Mouse (Mus musculus) embryonic facial prominence, embryonic 12.5 days (tissue): ENCODE results near the gene Hfe. TPM values are rescaled to one million over a fixed set of nuclear protein-coding genes. Genes with fewer than 3 reads are reported as not detected.
"Not testable (repeated sequence)": the region's sequence is repeated elsewhere in the genome, so short reads cannot be mapped to it uniquely, and the experiment has no call there.

Experiments
- ATAC-seq: fragments of 200-750 bp; cut with Nextera tagmentation; 2 replicates; pipeline ENCODE4 v1.8.0; 2017; ENCODE audit not compliant: insufficient number of reproducible peaks, insufficient read depth, low FRiP score, low TSS enrichment
- H3K27ac ChIP-seq: fragments of 300-500 bp; sonication (generic); 2 replicates; pipeline ENCODE4 v1.5.1; 2016; ENCODE audit warnings: mild to moderate bottlenecking
- H3K27me3 ChIP-seq: fragments of 300-500 bp; sonication (generic); 2 replicates; pipeline ENCODE4 v1.6.1; 2016; ENCODE audit warnings: mild to moderate bottlenecking, moderate library complexity
- H3K36me3 ChIP-seq: fragments of 300-500 bp; sonication (generic); 2 replicates; pipeline ENCODE4 v1.6.1; 2016; ENCODE audit warnings: mild to moderate bottlenecking
- H3K4me1 ChIP-seq: fragments of 300-500 bp; sonication (generic); 2 replicates; pipeline ENCODE4 v1.6.1; 2016
- H3K4me2 ChIP-seq: fragments of 300-500 bp; sonication (generic); replicated peaks from 2 replicates; pipeline ENCODE4 v1.6.1; 2016; ENCODE audit warnings: mild to moderate bottlenecking, moderate library complexity
- H3K4me3 ChIP-seq: fragments of 300-500 bp; sonication (generic); 2 replicates; pipeline ENCODE4 v1.5.1; 2016; ENCODE audit warnings: mild to moderate bottlenecking
- H3K9ac ChIP-seq: fragments of 300-500 bp; sonication (generic); 2 replicates; pipeline ENCODE4 v1.6.1; 2016; ENCODE audit warnings: mild to moderate bottlenecking, moderate library complexity
- H3K9me3 ChIP-seq: fragments of 300-500 bp; sonication (generic); 2 replicates; pipeline ENCODE4 v1.6.1; 2016; ENCODE audit warnings: mild to moderate bottlenecking, moderate library complexity
- WGBS: fragments of 180-500 bp; shearing (Covaris S2); methylation state at CpG from one replicate; pipeline ENCODE4 v1.1.7; 2016; 5-methylcytosine and 5-hydroxymethylcytosine counted together
- polyA plus RNA-seq: library from polyadenylated mRNA; unstranded; fragments of >200 nt; fragmentation: Nextera tagmentation; extraction: Ambion mirVana; gene quantifications from 2 replicates; pipeline ENCODE4 v1.2.1, GENCODE M21; 2016

Gene Hfe
- polyA plus RNA-seq, 1 experiment from 2014 or later = 3.5 TPM

GRCm38 (mm10) chr13:23689459-23689858 is 21.2 kb downstream of the Hfe start:
- 63% methylated on average over 2 of the region's 2 CpGs for WGBS
- Histone ChIP-seq H3K4me1 (0 out of 2 replicates have a peak, but pooled peaks cover 5% of the 10 kb centered on the region), H3K9ac (no peak overlapping the region), H3K4me3 (no peak overlapping the region), H3K27me3 (no peaks in the 10 kb centered on the region), H3K9me3 (no peaks in the 10 kb centered on the region), H3K27ac (no peak overlapping the region), H3K4me2 (no peak overlapping the region), H3K36me3 (no peaks in the 10 kb centered on the region)
- ATAC-seq = no peak

- 90% methylated on average over 2 of the region's 2 CpGs for WGBS
- no peak overlapping the region for H3K27ac ChIP-seq
These were observed 21.7 kb downstream of the Hfe start for GRCm38 (mm10) chr13:23688956-23689355.

DNA sequence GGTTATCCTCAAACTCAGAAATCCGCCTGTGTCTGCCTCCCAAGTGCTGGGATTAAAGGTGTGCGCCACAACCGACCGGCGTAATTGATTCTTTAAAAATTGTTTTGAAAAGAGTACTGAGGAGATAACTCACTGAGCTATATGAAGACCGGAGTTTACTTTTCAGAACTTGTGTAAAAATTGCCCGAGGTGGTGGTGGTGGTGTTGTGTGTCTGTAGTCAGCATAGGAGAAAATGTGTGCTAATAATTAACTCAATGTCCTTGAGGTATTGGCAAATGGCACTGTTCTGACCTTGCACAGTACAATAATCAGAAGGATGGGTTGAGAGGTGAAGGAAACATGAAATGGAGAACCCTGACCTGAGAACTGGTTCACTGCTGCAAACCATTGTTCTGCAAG is 22.7 kb downstream of the Hfe start:
- H3K4me1 ChIP-seq = peaks cover 7% of the 10 kb centered on the region; the same call in 1 of the 2 replicates
- H3K36me3 ChIP-seq = no peaks in the 10 kb centered on the region
- no peak for ATAC-seq
- no peak overlapping the region for H3K27ac ChIP-seq
- H3K27me3 ChIP-seq = no peaks in the 10 kb centered on the region
- no peak overlapping the region for H3K4me2 ChIP-seq
- no peak overlapping the region for H3K9ac ChIP-seq
- 90% methylated on average over 7 of the region's 7 CpGs for WGBS
- no peak overlapping the region for H3K4me3 ChIP-seq
- no peaks in the 10 kb centered on the region for H3K9me3 ChIP-seq

More at GRCm38 (mm10) chr13:23688956-23689355, 21.7 kb downstream of the Hfe start:
- no peak overlapping the region for H3K4me3 ChIP-seq
- H3K9ac ChIP-seq = no peak overlapping the region
- no peaks in the 10 kb centered on the region for H3K36me3 ChIP-seq
- H3K9me3 ChIP-seq = no peaks in the 10 kb centered on the region
- 0 out of 2 replicates have a peak, but pooled peaks cover 5% of the 10 kb centered on the region for H3K4me1 ChIP-seq
- no peak for ATAC-seq
- no peak overlapping the region for H3K4me2 ChIP-seq
- H3K27me3 ChIP-seq = no peaks in the 10 kb centered on the region

GRCm38 (mm10) chr13:23687181-23687580 is 23.5 kb downstream of the Hfe start:
- Histone ChIP-seq H3K9me3 (no peaks in the 10 kb centered on the region), H3K4me3 (no peak overlapping the region), H3K9ac (no peak overlapping the region), H3K27ac (no peak overlapping the region), H3K4me1 (peaks cover 10% of the 10 kb centered on the region; the same call in 1 of the 2 replicates), H3K36me3 (no peaks in the 10 kb centered on the region), H3K27me3 (no peaks in the 10 kb centered on the region), H3K4me2 (no peak overlapping the region)
- no peak for ATAC-seq
- 82% methylated on average over 4 of the region's 4 CpGs for WGBS

DNA sequence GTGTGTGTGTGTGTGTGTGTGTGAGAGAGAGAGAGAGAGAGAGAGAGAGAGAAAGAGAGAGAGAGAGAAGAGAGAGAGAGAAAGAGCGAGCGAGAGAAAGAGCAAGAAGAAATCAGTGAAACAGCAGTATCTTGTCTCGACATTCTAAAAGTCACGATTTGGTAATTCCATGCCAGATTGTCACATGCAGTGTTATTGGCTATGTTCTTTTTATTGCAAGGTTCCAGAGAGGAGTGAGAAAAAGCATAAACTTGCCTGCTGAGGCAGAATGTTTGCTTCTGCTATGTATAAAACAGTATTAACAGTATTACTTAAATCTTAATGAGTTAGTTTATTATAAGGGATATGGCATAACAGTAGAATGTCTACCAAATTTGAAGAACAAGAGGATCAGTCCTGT is 24.7 kb downstream of the Hfe start:
- H3K4me3 ChIP-seq = peak overlapping the region; percentile 47

GRCm38 (mm10) chr13:23685121-23685861 is 25.4 kb downstream of the Hfe start:
- Histone ChIP-seq H3K36me3 (no peaks in the 10 kb centered on the region), H3K4me1 (peaks cover 10% of the 10 kb centered on the region; the same call in 1 of the 2 replicates), H3K4me3 (peak overlapping the region; percentile 47), H3K27me3 (no peaks in the 10 kb centered on the region), H3K9me3 (no peaks in the 10 kb centered on the region), H3K27ac (peak overlapping the region; percentile 98), H3K9ac (peak overlapping the region; percentile 66), H3K4me2 (peak overlapping the region; percentile 65)
- no peak for ATAC-seq
- 11% methylated on average over 15 of the region's 15 CpGs for WGBS

More for the DNA sequence above, 24.7 kb downstream of the Hfe start:
- Histone ChIP-seq H3K27me3 (no peaks in the 10 kb centered on the region), H3K9ac (peak overlapping the region; percentile 66), H3K9me3 (no peaks in the 10 kb centered on the region), H3K4me2 (peak overlapping the region; percentile 65), H3K27ac (peak overlapping the region; percentile 98), H3K36me3 (no peaks in the 10 kb centered on the region), H3K4me1 (peaks cover 10% of the 10 kb centered on the region; the same call in 1 of the 2 replicates)
- 48% methylated on average over 4 of the region's 4 CpGs for WGBS
- no peak for ATAC-seq

DNA sequence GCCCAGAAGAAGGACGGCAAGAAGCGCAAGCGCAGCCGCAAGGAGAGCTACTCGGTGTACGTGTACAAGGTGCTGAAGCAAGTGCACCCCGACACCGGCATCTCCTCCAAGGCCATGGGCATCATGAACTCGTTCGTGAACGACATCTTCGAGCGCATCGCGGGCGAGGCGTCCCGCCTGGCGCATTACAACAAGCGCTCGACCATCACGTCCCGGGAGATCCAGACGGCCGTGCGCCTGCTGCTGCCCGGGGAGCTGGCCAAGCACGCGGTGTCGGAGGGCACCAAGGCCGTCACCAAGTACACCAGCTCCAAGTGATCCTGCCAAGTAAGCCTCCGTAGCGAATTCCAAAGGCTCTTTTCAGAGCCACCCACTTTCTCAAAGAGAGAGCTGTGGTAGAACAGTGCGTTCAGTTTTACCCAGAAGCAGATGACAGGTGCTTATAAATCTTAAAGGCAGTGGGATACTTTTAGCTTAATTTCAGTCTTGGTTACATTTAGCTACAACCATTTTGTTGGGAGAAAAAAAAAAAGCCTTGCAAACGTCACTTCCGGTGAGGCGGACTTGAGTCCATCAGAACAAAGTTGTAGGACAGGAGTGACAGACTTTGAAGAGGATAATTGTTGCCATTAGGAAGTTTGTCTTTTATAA is 26.2 kb downstream of the Hfe start:
- Histone ChIP-seq H3K27ac (peak overlapping the region; percentile 98), H3K4me3 (peak overlapping the region; percentile 47), H3K4me2 (peak overlapping the region; percentile 65), H3K9ac (peak overlapping the region; percentile 66)
- H3K27me3 ChIP-seq, H3K36me3 ChIP-seq, H3K9me3 ChIP-seq, H3K4me1 ChIP-seq: not testable (repeated sequence)
- peak; percentile 5; the same call in 1 of the 2 replicates for ATAC-seq
- WGBS = under 1% methylated on average over 25 of the region's 37 CpGs

GRCm38 (mm10) chr13:23683755-23684281 is 26.8 kb downstream of the Hfe start, which contains the start of the genes Hist1h2ac and Hist1h2bc:
Hist1h2ac (minus strand) TSS chr13:23683948.
Hist1h2bc (plus strand) TSS chr13:23684199.
- peak within 1 kb of the TSS; percentile 47 for H3K4me3 ChIP-seq
- peak within 1 kb of the TSS; percentile 98 for H3K27ac ChIP-seq
- H3K36me3 ChIP-seq = no peaks in the 10 kb centered on the region
- H3K4me1 ChIP-seq = peaks cover 10% of the 10 kb centered on the region; the same call in 1 of the 2 replicates
- ATAC-seq = peak; percentile 99
- peak within 1 kb of the TSS; percentile 66 for H3K9ac ChIP-seq
- peak within 1 kb of the TSS; percentile 65 for H3K4me2 ChIP-seq
- no peaks in the 10 kb centered on the region for H3K27me3 ChIP-seq
- no peaks in the 10 kb centered on the region for H3K9me3 ChIP-seq
- under 1% methylated on average over 31 of the region's 32 CpGs for WGBS

DNA sequence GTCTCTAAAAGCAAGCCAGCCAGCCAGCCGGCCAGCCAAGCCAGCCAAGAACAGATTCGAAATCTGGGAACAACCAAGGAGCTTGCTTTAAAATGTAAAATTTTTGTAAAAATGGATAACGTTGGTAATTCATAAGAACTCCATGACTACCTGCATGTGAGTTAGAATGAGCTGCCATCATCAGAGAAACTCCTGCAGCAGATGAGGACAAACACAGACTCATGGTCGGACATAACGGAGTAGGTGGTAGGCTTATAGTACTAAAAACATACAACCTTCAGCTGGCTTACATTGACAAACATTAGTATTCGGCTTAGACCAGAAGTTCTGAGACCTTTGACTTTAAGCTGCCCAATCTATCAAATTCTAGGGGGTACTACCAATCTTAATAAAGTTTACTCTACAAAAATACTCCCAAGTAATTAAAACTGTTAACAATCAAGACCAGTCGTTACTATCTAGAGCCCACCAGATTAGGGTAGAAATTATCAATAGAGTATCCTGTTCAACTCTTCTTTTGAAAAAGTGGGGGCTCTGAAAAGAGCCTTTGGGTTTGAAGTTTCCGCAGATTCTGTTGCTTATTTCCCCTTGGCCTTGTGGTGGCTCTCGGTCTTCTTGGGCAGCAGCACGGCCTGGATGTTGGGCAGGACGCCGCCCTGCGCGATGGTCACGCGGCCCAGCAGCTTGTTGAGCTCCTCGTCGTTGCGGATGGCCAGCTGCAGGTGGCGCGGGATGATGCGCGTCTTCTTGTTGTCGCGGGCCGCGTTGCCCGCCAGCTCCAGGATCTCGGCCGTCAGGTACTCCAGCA is 27.5 kb downstream of the Hfe start:
- peak; percentile 3; the same call in 1 of the 2 replicates for ATAC-seq
- WGBS = 8% methylated on average over 16 of the region's 30 CpGs
- not testable (repeated sequence) for H3K36me3 ChIP-seq

DNA sequence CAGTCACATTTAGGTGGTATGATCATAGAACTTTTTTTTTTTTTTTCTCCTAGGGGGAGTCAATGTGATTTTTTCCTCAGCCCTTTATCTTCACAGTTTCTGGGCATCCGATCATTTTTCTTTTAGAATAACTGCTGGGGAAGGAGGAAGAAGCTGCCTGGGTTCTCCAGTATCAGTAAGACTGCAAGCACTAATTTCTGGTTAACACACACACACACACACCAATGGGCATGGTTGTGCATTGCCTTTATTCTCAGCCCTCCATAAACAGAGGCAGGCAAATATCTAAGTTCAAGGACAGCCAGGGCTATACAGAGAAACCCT is 28.1 kb downstream of the Hfe start:
- Histone ChIP-seq H3K9me3 (no peaks in the 10 kb centered on the region), H3K4me3 (peak overlapping the region; percentile 41), H3K9ac (peak overlapping the region; percentile 49), H3K27me3 (no peaks in the 10 kb centered on the region), H3K4me1 (peaks cover 10% of the 10 kb centered on the region; the same call in 1 of the 2 replicates), H3K4me2 (peak overlapping the region; percentile 53), H3K27ac (peak overlapping the region; percentile 98), H3K36me3 (no peaks in the 10 kb centered on the region)
- no peak for ATAC-seq
- WGBS = 68% methylated on average over 1 of the region's 1 CpGs

More for the DNA sequence above, 27.5 kb downstream of the Hfe start:
- Histone ChIP-seq H3K4me2 (peak overlapping the region; percentile 53), H3K4me3 (peak overlapping the region; percentile 41), H3K9ac (peak overlapping the region; percentile 49), H3K27ac (peak overlapping the region; percentile 98)
- H3K27me3 ChIP-seq, H3K9me3 ChIP-seq, H3K4me1 ChIP-seq: not testable (repeated sequence)

DNA sequence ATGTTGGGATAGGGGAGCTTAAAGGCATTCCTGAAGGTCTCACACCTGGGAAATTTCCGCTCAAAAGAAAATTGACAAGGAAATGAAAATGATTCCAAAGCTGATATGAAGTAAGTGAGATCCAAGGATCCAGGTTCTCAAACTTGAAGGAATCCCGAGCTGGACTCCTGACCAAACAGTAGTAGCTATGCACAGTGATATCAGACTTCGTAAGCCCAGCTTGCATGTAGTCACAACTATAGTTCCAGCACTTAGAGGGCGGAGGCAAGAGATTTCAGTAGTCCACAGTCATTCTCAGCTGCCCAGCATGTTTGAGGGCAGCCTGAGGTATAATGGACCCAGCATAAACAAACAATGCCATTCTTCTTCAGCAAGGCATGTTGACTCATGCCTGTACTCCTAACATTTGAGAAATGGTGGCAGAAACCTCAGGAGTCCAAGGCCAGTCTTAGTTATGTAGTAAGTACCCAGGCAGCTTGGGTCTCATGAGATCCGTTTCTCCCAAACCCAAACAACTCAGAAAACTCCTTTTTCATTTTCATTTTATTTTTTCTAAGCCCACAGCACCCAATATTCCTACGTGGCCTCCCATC is 28.6 kb downstream of the Hfe start:
- H3K9me3 ChIP-seq = no peaks in the 10 kb centered on the region
- no peak overlapping the region for H3K4me3 ChIP-seq

More for the DNA sequence above, 28.6 kb downstream of the Hfe start:
- no peak for ATAC-seq
- no peaks in the 10 kb centered on the region for H3K27me3 ChIP-seq
- H3K27ac ChIP-seq = peak overlapping the region; percentile 98
- H3K9ac ChIP-seq = no peak overlapping the region
- 80% methylated on average over 6 of the region's 6 CpGs for WGBS
- H3K36me3 ChIP-seq = no peaks in the 10 kb centered on the region
- peaks cover 10% of the 10 kb centered on the region; the same call in 1 of the 2 replicates for H3K4me1 ChIP-seq
- peak overlapping the region; percentile 53; the same call in 1 of the 2 replicates for H3K4me2 ChIP-seq
